Mouse (Mus musculus) layer of hippocampus, postnatal 10 days (tissue): ENCODE data around the gene Prcd. TPM values are rescaled to one million over a fixed set of nuclear protein-coding genes. Genes with fewer than 3 reads are reported as not detected.

Experiments used
- DNase-seq, 2 experiments: peaks; one replicate each; pipeline ENCODE4 v3.0.0; 2021; ENCODE audit warnings: low spot score in 2 of 2
- total RNA-seq, 2 experiments: library from RNA; stranded (reverse); gene quantifications; 2 replicates each; pipeline ENCODE4 v1.2.3; 2021

Prcd gene
- total RNA-seq, 2 experiments from 2014 or later, result 3.4 to 3.8 TPM

GRCm38 (mm10) chr11:116647340-116647991 is 5.9 kb upstream of the Prcd start:
- DNase-seq, result no peak

- no peak for DNase-seq
Observed at GRCm38 (mm10) chr11:116648213-116648921, 5.0 kb upstream of the Prcd start.

DNA sequence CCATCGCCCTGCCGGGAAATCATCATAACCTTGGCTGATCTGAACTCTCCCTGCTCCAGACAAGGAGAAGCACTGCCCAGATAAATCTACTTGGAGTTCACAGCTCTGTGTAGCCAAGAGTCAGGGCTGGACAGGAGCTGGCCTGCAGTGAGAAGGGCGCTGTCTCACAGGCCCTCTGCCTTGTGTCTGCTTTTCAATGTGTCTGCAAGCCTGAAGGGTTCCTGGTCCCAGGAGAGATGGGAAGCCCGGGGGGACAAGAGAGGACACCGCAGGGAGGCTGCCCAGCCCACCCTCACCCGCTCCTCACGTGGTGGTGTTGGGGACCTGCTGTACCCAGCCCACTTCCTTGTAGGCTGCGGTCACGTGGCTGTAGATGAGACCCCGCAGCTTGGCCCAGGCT is 4.4 kb upstream of the Prcd start:
- DNase-seq, result no peak

GRCm38 (mm10) chr11:116649711-116650337 is 3.5 kb upstream of the Prcd start:
- DNase-seq, result no peak

DNA sequence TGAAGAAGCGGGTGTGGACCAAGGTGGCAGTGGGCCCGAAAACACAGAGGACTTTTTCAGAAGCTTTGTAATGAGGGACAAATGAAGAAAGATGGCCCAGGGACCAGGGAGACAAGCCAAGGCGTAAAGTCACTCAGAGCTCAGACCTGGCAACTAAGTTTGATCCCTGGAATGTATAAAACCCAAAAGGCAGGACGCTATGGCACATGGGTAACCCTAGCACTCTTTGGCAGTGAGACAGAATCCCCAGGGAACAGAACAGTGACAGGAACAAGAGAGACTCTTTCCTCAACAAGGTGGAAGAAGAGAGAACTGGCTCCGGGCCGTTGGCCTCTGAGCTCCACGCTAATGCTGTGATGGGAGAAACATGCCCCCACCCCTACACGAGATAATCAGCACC is 2.5 kb upstream of the Prcd start:
- DNase-seq, result no peak

DNA sequence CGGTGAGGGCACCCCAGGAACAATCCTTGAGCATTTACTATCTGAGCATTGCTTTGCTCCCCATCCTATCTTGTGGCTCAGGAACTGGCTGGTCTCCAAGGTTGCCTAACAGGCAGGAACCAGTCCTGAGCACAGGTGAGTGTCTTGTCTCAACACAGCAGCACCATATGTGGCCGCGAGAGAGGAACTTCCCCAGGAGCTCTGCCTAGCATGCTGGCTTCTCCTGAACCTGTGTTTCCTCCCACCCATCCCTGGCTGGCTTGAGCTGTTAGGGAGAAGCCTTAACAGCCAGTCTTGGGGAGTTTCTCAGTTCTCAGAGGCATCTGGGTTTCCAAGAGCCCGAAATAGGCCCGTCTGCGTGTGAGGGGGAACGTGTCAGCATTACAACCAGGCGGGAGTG is 2.0 kb upstream of the Prcd start:
- DNase-seq, result no peak

- no peak for DNase-seq
Observed at GRCm38 (mm10) chr11:116652330-116653098, 820 bp upstream of the Prcd start.

DNA sequence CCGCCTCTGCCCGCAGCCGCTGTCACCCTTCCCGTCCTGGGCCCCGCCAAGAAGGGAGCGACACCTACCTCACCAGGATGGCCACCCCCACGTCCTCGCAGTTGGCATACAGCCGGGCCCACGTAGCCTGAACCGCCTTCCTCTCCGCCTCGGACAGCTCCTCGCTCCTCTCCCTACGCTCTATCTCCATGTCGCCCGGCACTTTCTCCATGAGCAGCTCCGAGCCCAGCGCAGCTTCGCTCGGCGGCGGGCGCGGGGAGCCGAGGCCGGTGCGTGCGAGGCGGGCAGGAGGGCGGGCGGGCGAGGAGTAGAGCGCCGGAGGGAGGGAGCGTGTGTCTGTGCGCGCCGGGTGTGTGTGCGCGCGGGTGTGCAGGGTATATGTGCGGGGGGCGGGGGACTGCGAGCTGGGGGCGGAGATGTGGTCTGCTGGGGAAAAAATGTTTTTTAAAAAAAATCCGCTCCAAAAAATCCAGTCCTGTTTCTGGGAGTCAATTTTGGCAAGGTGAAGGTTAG is 431 bp downstream of the Prcd start:
- peak; percentile 55 to 69 for DNase-seq

DNA sequence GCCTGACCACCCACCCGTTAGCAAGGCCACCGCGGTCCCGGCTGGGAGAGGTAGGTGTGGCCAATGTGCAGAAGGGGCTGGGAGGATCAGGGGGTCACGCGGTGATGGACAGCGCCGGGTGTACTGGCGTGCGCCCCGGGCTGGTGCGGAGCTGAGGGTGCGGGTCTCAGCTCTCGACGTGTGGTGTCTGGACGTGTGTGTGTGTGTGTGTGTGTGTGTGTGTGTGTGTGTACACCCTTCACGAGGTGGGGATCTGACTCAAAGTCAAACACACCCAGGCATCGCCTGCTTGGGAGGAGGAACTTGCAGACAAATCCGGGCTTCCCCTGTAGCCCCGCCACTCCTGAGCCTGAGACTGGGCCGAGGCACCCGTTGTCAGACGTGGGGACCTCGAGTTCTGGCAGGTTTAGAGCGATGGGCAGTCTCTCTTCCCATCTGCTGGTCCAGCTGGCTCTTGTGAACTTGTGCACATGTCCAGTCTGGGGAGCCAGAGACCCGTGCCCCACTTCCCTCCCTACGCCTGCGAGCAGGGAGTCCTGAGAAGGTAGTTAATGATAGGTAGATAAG is 1.0 kb downstream of the Prcd start, which contains the start of gene Cygb:
Gene Cygb, minus strand, starts transcription at position 59 of the 567 bp plus-strand sequence.
- peak in 1 of 2 experiments; percentile 40 for DNase-seq

DNA sequence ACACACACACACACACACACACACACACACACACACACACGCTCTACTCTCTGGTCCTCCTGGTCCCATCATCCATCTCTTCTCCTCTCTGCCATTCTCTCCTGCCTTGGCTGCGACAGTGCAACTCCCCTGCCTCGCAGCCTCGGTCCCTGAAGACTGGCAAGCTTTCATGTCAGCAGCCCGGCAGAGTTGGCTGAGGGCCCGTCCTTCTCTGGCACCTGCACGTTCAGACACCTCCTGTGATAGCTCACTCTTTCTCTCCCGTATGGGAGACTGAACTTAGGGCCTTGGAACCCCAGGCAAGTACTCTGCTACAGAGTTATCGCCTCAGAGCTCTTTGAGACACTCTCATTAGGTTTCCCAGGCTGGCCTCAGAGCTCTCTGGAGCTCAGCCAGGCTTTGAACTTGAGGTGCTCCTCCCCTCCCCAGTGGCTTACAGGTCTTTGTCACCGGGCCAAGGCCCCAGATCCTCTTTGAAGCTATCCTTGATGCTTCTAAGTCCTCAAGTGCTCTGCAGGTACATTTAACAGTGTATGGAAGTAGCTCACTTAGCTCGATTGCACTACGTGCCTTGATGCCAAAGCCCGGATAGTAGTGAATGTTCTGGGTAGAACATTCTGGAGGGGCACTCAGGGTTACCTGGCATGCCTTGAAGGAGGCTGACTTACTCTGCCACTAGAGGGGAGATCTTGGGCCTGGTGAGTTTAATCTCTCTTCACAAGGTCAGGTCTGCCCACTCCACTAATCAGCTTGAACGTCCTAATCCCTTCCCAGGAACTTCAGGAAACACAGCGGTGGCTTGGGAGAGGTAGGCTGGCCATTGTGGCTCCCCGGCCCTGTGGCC is 3.2 kb downstream of the Prcd start:
- DNase-seq, result no peak

- peak; percentile 86 to 89 for DNase-seq
Observed at GRCm38 (mm10) chr11:116657311-116658223, 4.2 kb downstream of the Prcd start.

- no peak for DNase-seq
Observed at GRCm38 (mm10) chr11:116658238-116658637, 4.9 kb downstream of the Prcd start.

- no peak for DNase-seq
Observed at GRCm38 (mm10) chr11:116659027-116659621, 5.8 kb downstream of the Prcd start.

- DNase-seq, result peak; percentile 52
Observed at GRCm38 (mm10) chr11:116660181-116660580, 6.8 kb downstream of the Prcd start.

GRCm38 (mm10) chr11:116661291-116661947 is 8.1 kb downstream of the Prcd start:
- DNase-seq, result peak; percentile 61 to 72

GRCm38 (mm10) chr11:116661948-116662377 is 8.6 kb downstream of the Prcd start:
- DNase-seq, result peak; percentile 55 to 71

DNA sequence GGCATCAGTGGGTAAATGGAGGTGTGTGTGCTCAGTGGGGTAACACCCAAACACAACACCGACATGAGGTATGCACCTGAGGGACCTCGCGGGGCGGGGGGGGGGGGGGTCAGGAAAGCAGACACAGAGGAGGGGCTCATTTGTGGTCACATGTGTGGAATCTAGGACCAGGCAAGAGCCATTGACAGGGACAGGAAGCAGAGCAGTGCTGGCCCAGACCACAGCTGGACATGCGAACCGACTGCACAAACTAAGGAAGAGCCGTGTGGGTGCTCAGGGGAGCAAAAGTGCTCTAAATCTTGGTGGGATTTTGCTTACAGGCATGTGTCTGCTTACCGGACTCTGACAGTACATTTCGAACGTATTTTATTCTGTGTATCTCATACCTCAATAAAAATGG is 12.0 kb downstream of the Prcd start:
- no peak for DNase-seq

DNA sequence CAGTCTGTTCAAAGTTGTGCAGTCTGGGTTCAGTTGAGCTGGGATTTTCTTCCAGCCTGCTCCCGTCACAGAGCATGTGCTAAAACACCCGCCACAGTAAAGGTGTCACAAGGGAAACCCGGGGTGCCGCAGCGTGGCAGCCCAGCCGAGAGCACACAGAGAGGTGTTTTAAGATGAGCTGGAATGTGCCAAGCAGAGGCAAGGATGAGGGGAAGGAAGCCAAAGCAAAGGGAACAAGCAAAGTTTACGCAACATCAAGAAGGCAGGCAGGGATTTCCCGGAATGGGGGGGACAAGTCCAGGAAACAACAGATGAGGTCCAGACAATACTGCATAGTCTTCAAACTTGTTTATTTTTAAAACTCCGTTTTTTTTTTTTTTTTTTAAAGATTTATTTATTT is 13.2 kb downstream of the Prcd start:
- no peak for DNase-seq
